Mouse (Mus musculus): ENCODE results near the gene Mcu.

Mcu gene

GRCm38 (mm10) chr10:59617776-59618175 lies 1.3 kb upstream of the Mcu start:
- ChIA-PET CTCF (interaction anchor here in 1 of 4 experiments (0.7 kb wide), 1 partner anchor 89 kb away, joined by 3 read pairs; no protein-coding TSS in a partner anchor), POLR2A (interaction anchor here in 2 of 4 experiments (0.7 to 1.5 kb wide), 2 partner anchors 10 to 66 kb away, joined by 3 read pairs; no protein-coding TSS in a partner anchor)

DNA sequence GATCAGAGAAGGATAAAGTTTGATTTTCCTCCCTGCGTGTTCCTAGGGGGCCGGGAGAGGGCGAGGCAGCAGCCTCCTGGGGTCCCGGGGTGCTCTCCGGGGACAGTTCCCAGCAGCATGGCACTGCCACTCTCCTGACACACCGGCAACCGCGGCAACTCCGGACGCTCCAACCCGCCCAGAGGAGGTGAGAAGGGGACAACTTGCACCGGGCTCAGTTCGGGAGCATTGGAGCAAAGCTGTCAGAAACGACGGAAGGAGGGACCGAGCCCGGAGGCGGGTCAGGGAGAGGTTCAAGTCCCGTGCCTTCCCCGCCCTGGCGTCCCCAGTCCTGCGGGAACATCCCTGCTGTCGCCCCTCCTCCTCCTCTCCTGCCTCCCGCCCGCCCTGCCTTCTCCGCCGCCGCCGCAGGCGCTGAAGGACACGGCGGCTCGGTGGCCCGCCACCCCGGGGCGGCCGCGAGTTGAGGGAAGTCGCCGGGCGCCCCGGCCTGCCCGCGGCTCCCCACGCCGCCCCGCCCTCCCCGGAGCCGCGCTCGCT lies 441 bp downstream of the Mcu start, which contains the start of gene Gm10322:
Gm10322 (plus strand) TSS at position 83 of the 540 bp plus-strand sequence.
- POLR2A ChIA-PET, result interaction anchor here in 3 of 4 experiments (0.9 to 3.7 kb wide), 19 partner anchors 9 to 201 kb away, joined by 3 to 17 read pairs (median 4); no protein-coding TSS in a partner anchor
- CTCF ChIA-PET, result interaction anchor here in 1 of 4 experiments (0.6 kb wide), 1 partner anchor 114 kb away, joined by 3 read pairs; no protein-coding TSS in a partner anchor

- ChIA-PET CTCF (interaction anchor here in 1 of 4 experiments (0.5 kb wide), 1 partner anchor 24 kb away, joined by 21 read pairs; no protein-coding TSS in a partner anchor), POLR2A (interaction anchor here (0.7 to 3.7 kb wide), 23 partner anchors 9 to 260 kb away, joined by 3 to 17 read pairs (median 4); no protein-coding TSS in a partner anchor)
These were observed 1.1 kb downstream of the Mcu start for GRCm38 (mm10) chr10:59615411-59615810.

DNA sequence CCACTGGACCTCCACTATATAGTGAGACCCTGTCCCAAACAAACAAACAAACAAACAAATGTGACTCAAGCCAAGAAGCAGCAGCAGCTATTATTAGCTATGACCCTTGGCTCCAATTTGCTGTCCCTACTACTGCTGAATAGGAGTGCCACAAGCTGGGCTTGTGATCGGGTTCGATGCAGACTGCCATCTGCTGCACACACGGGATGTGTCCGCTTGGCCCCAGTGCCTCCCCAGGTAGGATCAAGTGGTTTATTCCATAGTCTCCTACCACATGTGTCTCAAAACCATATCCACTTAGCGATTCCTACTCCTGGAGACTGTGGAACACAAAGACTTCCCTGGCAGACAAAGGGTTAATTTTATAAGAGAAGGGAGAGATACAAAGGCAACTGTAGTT lies 2.4 kb downstream of the Mcu start:
- POLR2A ChIA-PET, result interaction anchor here (0.6 to 3.7 kb wide), 7 partner anchors 8 to 334 kb away, joined by 3 to 17 read pairs (median 3); no protein-coding TSS in a partner anchor

GRCm38 (mm10) chr10:59613276-59613675 lies 3.2 kb downstream of the Mcu start:
- ChIA-PET POLR2A (interaction anchor here in 3 of 4 experiments (0.7 to 3.7 kb wide), 8 partner anchors 10 to 94 kb away, joined by 3 to 17 read pairs (median 3); no protein-coding TSS in a partner anchor), CTCF (no interaction called here)

More for the DNA sequence above, 2.4 kb downstream of the Mcu start:
- CTCF ChIA-PET, result no interaction called here

GRCm38 (mm10) chr10:59604879-59605464 lies 11.5 kb downstream of the Mcu start:
- CTCF ChIA-PET, result interaction anchor here in 1 of 4 experiments (0.7 kb wide), 1 partner anchor 180 kb away, joined by 3 read pairs; no protein-coding TSS in a partner anchor
- POLR2A ChIA-PET, result interaction anchor here in 3 of 4 experiments (0.6 to 1.3 kb wide), 4 partner anchors 10 to 66 kb away, joined by 4 to 7 read pairs (median 4); no protein-coding TSS in a partner anchor

DNA sequence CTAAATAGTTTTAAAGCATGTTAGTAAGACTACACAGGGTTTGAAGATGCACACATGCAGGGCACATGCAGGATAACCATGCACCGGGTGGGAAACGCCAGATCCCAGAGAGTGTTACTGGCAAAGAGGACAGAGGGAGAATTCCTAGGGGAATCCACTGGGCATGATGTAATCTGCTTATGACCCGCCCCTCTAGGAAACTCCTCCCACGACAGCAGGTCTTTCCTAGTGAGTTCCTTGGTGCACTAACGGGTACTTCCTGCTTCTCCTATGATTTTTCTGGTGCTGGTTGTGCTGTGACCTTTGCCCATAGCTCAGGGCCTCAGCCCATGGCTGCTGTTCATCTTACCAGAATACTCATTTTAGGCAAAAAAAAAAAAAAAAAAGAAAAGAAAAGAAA lies 12.6 kb downstream of the Mcu start:
- ChIA-PET POLR2A (interaction anchor here in 3 of 4 experiments (0.6 to 2.6 kb wide), 5 partner anchors 10 to 133 kb away, joined by 3 to 17 read pairs (median 4); partner anchors contain the start of gene Gm10322 (in 1 of the 3)), CTCF (no interaction called here)

DNA sequence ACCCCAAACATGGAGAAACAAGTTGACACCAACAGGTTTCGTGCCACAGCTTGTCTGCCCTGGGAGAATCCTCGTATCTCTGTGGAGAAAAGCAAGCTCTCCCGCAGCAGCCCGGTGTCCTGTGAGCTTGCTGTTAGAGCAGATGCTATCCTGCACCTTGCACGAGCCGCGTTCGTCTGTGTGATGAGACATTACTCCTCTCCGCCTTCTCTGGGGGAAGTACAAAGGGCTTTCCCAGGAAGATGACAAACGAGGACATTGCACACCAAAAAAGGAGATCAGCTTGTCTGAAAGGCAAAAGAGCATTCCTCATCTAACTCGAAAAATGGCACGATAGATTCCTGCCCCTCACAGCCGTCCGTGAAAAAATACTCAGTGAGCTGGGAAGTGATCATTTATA lies 13.6 kb downstream of the Mcu start:
- ChIA-PET CTCF (interaction anchor here in 3 of 4 experiments (0.6 to 1.4 kb wide), 3 partner anchors 9 to 1251 kb away, joined by 3 to 6 read pairs (median 5); no protein-coding TSS in a partner anchor), POLR2A (interaction anchor here in 2 of 4 experiments (0.7 to 2.6 kb wide), 7 partner anchors 9 to 141 kb away, joined by 3 to 17 read pairs (median 4); partner anchors contain the start of gene Gm10322 (in 2 of the 2))

DNA sequence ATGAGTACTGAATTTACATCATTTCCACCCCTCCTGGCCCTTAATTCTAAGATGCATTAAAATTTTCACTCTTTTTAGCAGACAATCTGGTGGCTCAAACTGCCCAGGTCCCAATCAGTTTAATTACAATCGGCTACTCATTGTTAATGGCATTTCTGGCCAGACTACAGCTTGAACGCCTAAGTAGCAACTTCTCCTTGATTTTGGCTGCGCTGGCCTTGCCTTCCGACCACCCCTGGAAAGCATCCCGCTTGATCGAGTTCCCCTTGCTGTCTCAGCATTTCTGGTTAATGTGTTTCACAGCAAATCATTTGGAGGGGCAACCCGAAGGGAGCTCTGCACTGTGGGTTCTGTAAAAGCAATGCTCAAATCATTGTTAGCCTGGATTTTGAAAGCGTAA lies 14.4 kb downstream of the Mcu start:
- POLR2A ChIA-PET, result interaction anchor here in 2 of 4 experiments (1.2 to 2.6 kb wide), 7 partner anchors 8 to 66 kb away, joined by 3 to 17 read pairs (median 4); partner anchors contain the start of gene Gm10322 (in 2 of the 2)
- CTCF ChIA-PET, result interaction anchor here in 2 of 4 experiments (0.6 to 1.4 kb wide), 2 partner anchors 8 to 296 kb away, joined by 3 to 5 read pairs; no protein-coding TSS in a partner anchor

GRCm38 (mm10) chr10:59600516-59600915 lies 16.0 kb downstream of the Mcu start:
- ChIA-PET POLR2A (interaction anchor here in 1 of 4 experiments (1.4 kb wide), 1 partner anchor 12 kb away, joined by 5 read pairs; no protein-coding TSS in a partner anchor), CTCF (no interaction called here)

GRCm38 (mm10) chr10:59593826-59594570 lies 22.5 kb downstream of the Mcu start:
- CTCF ChIA-PET, result interaction anchor here in 3 of 4 experiments (0.6 to 1.4 kb wide), 4 partner anchors 9 to 164 kb away, joined by 3 to 5 read pairs (median 4); no protein-coding TSS in a partner anchor
- POLR2A ChIA-PET, result interaction anchor here in 3 of 4 experiments (0.5 to 1.8 kb wide), 21 partner anchors 8 to 336 kb away, joined by 3 to 11 read pairs (median 4); partner anchors contain the start of genes Gm10322 (in 2 of the 3) and Mcu (in 1 of the 3)

DNA sequence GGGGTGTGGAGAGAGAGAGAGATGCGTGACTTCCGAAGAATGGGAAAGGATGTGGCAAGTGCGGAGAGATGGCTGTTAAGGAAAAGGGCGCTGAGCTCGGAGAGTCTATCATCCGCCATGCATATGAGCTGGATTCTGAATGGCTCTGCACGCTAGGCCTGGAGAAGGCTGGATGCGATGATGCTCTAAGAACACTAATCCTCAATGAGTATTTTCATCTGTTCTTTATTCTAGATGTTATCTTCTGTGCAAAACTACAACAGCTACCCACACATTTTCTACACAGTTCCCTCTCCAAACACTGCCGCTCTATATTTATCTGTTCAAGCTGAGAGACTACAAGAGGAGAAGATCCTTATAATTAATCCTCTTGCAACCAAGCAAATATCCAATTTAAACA lies 25.9 kb downstream of the Mcu start:
- ChIA-PET POLR2A (interaction anchor here in 2 of 4 experiments (0.7 to 1.5 kb wide), 6 partner anchors 8 to 24 kb away, joined by 3 to 7 read pairs (median 3); no protein-coding TSS in a partner anchor), CTCF (no interaction called here)

- CTCF ChIA-PET, result no interaction called here
These were observed 26.6 kb downstream of the Mcu start for GRCm38 (mm10) chr10:59589856-59590255.

DNA sequence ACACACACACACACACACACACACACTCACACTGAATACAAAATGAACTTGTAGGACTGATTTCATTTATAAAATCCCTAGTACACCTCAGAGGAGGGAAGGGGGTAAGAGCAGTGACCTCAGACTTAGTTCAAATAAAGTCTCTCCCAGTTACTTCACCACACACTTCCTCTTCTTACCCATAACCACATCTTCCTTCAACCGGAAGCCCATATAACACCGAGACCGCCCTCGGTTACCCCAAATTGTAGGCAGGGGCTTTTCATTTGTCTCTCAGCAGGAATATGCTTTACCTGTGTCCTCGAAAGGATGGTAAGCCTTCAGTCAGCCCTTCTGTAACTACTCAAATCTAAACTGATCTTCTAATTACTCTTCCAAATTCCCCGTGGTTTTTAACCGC lies 27.1 kb downstream of the Mcu start:
- POLR2A ChIA-PET, result interaction anchor here in 2 of 4 experiments (1.1 to 1.5 kb wide), 3 partner anchors 8 to 11 kb away, joined by 3 to 7 read pairs (median 3); no protein-coding TSS in a partner anchor
- CTCF ChIA-PET, result interaction anchor here in 1 of 4 experiments (0.6 kb wide), 1 partner anchor 1747 kb away, joined by 3 read pairs; no protein-coding TSS in a partner anchor

More at GRCm38 (mm10) chr10:59589856-59590255, 26.6 kb downstream of the Mcu start:
- POLR2A ChIA-PET, result interaction anchor here in 2 of 4 experiments (1.1 to 1.5 kb wide), 4 partner anchors 9 to 25 kb away, joined by 3 to 7 read pairs (median 3); no protein-coding TSS in a partner anchor

DNA sequence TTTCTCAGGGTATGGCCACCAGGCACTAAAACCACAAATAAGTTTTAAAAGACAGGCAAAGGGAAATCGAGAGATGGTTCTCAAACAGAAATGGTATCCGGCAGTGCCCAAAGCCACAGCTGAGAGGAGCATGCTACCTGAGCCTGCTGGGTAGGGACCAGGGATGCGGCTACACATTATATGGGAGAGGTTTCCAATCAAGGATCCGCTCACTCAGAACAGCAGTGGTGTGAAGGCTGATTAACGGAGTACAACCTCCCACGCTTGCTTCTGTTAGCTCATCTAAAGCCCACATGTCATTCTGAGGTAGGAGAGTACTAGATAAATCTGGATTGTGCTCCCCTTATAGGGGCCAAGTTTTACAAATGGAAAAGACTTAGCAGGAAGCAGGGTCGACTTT lies 28.4 kb downstream of the Mcu start:
- CTCF ChIA-PET, result no interaction called here

DNA sequence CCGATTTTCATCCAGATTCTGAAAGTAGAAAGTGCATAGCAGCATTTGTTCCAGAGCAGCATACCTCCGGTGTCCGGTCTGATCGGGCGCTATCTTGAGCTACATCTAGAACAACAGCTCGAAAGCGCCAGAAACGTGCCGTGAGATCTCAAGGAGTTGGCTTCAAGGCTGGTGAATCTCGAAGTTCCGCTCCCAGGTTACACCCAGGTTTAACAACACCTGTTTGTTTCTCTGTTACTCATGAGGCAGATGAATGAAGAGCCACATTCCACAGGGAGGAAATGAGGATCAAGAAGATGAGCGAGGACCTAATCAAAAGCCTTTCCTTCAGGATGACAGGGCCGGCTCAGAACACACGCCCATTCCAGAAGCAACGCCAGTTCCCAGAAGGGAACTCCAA lies 29.7 kb downstream of the Mcu start:
- ChIA-PET POLR2A (interaction anchor here in 2 of 4 experiments (0.7 to 2.3 kb wide), 12 partner anchors 8 to 125 kb away, joined by 3 to 7 read pairs (median 3); partner anchors contain the start of gene Gm10322 (in 1 of the 2)), CTCF (no interaction called here)

More for the DNA sequence above, 28.4 kb downstream of the Mcu start:
- POLR2A ChIA-PET, result interaction anchor here in 1 of 4 experiments (0.6 to 1.3 kb wide), 5 partner anchors 9 to 191 kb away, joined by 3 to 5 read pairs (median 3); no protein-coding TSS in a partner anchor

DNA sequence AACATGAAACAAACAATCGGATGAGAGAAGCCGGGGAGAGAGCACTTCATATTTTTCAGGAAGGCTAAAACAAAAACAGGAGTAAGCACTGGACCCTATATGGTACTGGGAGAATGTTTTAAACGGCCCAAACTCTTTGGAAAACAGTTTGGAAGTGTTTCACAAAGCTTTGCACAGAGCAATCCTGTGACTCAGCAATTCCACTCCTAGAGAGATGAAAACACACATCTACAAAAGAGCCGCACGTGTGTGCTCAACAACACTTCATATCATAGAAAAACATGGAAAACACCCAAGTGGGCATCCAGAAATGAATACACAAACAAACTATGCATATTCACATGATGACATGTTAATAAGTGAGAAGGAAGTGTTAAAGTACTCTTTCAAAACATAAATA lies 30.9 kb downstream of the Mcu start:
- ChIA-PET CTCF (interaction anchor here in 1 of 4 experiments (0.9 kb wide), 1 partner anchor 9 kb away, joined by 4 read pairs; no protein-coding TSS in a partner anchor), POLR2A (interaction anchor here in 2 of 4 experiments (0.6 to 2.3 kb wide), 5 partner anchors 11 to 280 kb away, joined by 3 to 8 read pairs (median 6); partner anchors contain the start of gene Gm10322 (in 1 of the 2))

All from embryonic stem cell, embryonic (primary cell).